Mouse (Mus musculus): ENCODE data around the gene Vmn1r77. TPM values are rescaled to one million over a fixed set of nuclear protein-coding genes. Genes with fewer than 3 reads are reported as not detected.
"Not testable (repeated sequence)": the region's sequence is repeated elsewhere in the genome, so short reads cannot be mapped to it uniquely, and the experiment has no call there.

Gene Vmn1r77
- total RNA-seq (2014; rRNA removed; ENCODE audit: low replicate concordance) (not detected in 2 replicates), polyA plus RNA-seq (2015; fragmentation: Nextera tagmentation; extraction: Ambion mirVana) (not detected in 2 replicates)

GRCm38 (mm10) chr7:12036452-12036851, at the start of gene Vmn1r77:
Gene Vmn1r77, plus strand, starts transcription at chr7:12036752.
- not testable (repeated sequence) for H3K27me3 ChIP-seq (ENCODE audit: control insufficient read depth, insufficient read depth, low read length); H3K9ac ChIP-seq (replicated peaks; ENCODE audit: low read depth, low read length); H3K4me3 ChIP-seq (ENCODE audit: low read depth, low read length); H3K9me3 ChIP-seq (replicated peaks; ENCODE audit: control insufficient read depth, low read length); ATAC-seq (ENCODE audit: insufficient read depth, low read depth); H3K36me3 ChIP-seq (replicated peaks; ENCODE audit: control insufficient read depth, insufficient read depth, low read length); DNase-seq (ENCODE audit: low spot score); H3K27ac ChIP-seq (ENCODE audit: low read depth); H3K4me2 ChIP-seq (ENCODE audit: low read depth, low read length); H3K4me1 ChIP-seq (ENCODE audit: control insufficient read depth, insufficient read depth)

GRCm38 (mm10) chr7:12011491-12011890, 25.1 kb upstream of the Vmn1r77 start:
- H3K9ac ChIP-seq (replicated peaks; ENCODE audit: low read depth, low read length); H3K36me3 ChIP-seq (replicated peaks; ENCODE audit: control insufficient read depth, insufficient read depth, low read length); ATAC-seq (ENCODE audit: insufficient read depth, low read depth); H3K4me2 ChIP-seq (ENCODE audit: low read depth, low read length); H3K4me3 ChIP-seq (ENCODE audit: low read depth, low read length); DNase-seq (ENCODE audit: low spot score); H3K27me3 ChIP-seq (ENCODE audit: control insufficient read depth, insufficient read depth, low read length); H3K27ac ChIP-seq (ENCODE audit: low read depth); H3K4me1 ChIP-seq (ENCODE audit: control insufficient read depth, insufficient read depth): not testable (repeated sequence)
- peaks cover 49% of the 10 kb centered on the region for H3K9me3 ChIP-seq (replicated peaks; ENCODE audit: control insufficient read depth, low read length)
- 91% methylated on average over 5 of the region's 5 CpGs for WGBS

DNA sequence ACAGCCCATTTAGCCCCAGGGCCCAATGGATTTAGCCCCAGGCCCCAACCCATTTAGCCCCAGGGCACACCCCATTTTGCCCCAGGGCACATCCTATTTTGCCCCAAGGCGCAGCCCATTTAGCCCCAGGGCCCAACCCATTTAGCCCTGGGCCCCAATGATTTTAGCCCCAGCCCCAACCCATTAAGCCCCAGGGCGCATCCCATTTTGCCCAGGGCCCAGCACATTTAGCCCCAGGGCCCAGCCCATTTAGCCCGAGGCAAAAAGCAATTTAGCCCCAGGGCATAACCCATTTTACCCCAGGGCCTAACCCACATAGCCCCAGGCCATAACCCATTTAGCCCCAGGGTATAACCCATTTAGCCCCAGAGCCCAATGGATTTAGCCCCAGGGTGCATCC, 24.2 kb upstream of the Vmn1r77 start:
- not testable (repeated sequence) for H3K4me1 ChIP-seq (ENCODE audit: control insufficient read depth, insufficient read depth); ATAC-seq (ENCODE audit: insufficient read depth, low read depth); H3K4me3 ChIP-seq (ENCODE audit: low read depth, low read length); H3K27me3 ChIP-seq (ENCODE audit: control insufficient read depth, insufficient read depth, low read length); H3K27ac ChIP-seq (ENCODE audit: low read depth); DNase-seq (ENCODE audit: low spot score); H3K4me2 ChIP-seq (ENCODE audit: low read depth, low read length); H3K36me3 ChIP-seq (replicated peaks; ENCODE audit: control insufficient read depth, insufficient read depth, low read length); H3K9ac ChIP-seq (replicated peaks; ENCODE audit: low read depth, low read length)
- H3K9me3 ChIP-seq (replicated peaks; ENCODE audit: control insufficient read depth, low read length): peaks cover 57% of the 10 kb centered on the region
- 85% methylated on average over 3 of the region's 3 CpGs for WGBS

- no peaks in the 10 kb centered on the region for H3K27me3 ChIP-seq (ENCODE audit: control insufficient read depth, insufficient read depth, low read length)
- H3K4me2 ChIP-seq (ENCODE audit: low read depth, low read length): no peak overlapping the region
- no peak for ATAC-seq (ENCODE audit: insufficient read depth, low read depth)
- no peak overlapping the region for H3K4me3 ChIP-seq (ENCODE audit: low read depth, low read length)
- peaks cover 59% of the 10 kb centered on the region for H3K9me3 ChIP-seq (replicated peaks; ENCODE audit: control insufficient read depth, low read length)
- no peaks in the 10 kb centered on the region for H3K36me3 ChIP-seq (replicated peaks; ENCODE audit: control insufficient read depth, insufficient read depth, low read length)
- no peaks in the 10 kb centered on the region for H3K4me1 ChIP-seq (ENCODE audit: control insufficient read depth, insufficient read depth)
- no peak for DNase-seq (ENCODE audit: low spot score)
- no peak overlapping the region for H3K9ac ChIP-seq (replicated peaks; ENCODE audit: low read depth, low read length)
- TF ChIP-seq EP300 (IDR thresholded peaks at IDR 0.05; ENCODE audit: low read depth) (no peak), CTCF (IDR thresholded peaks at IDR 0.05; ENCODE audit: low read depth) (no peak)
- no peak overlapping the region for H3K27ac ChIP-seq (ENCODE audit: low read depth)
- 74% methylated on average over 4 of the region's 4 CpGs for WGBS
Observed at GRCm38 (mm10) chr7:12013106-12013505, 23.4 kb upstream of the Vmn1r77 start.

DNA sequence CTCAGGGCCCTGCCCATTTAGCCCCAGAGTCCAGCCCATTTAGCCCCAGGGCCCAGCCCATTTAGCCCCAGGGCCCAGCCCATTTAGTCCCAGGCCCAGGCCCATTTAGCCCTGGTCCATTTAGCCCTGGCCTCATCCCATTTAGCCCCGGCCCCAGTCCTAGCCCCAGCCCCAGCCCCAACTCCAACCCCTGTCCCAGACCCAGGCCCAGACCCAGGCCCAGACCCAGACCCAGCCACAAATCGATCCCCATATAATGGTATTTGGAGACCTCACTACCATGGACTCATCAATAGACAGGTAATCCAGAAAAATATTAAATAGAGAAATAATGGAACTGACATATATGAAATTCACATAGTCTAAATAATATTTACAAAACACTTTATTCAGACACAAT, 18.7 kb upstream of the Vmn1r77 start:
- not testable (repeated sequence) for H3K4me2 ChIP-seq (ENCODE audit: low read depth, low read length); H3K4me1 ChIP-seq (ENCODE audit: control insufficient read depth, insufficient read depth); H3K9ac ChIP-seq (replicated peaks; ENCODE audit: low read depth, low read length); H3K27ac ChIP-seq (ENCODE audit: low read depth); H3K27me3 ChIP-seq (ENCODE audit: control insufficient read depth, insufficient read depth, low read length); DNase-seq (ENCODE audit: low spot score); H3K36me3 ChIP-seq (replicated peaks; ENCODE audit: control insufficient read depth, insufficient read depth, low read length); ATAC-seq (ENCODE audit: insufficient read depth, low read depth); H3K4me3 ChIP-seq (ENCODE audit: low read depth, low read length)
- peaks cover 46% of the 10 kb centered on the region for H3K9me3 ChIP-seq (replicated peaks; ENCODE audit: control insufficient read depth, low read length)
- WGBS: 68% methylated on average over 2 of the region's 2 CpGs

DNA sequence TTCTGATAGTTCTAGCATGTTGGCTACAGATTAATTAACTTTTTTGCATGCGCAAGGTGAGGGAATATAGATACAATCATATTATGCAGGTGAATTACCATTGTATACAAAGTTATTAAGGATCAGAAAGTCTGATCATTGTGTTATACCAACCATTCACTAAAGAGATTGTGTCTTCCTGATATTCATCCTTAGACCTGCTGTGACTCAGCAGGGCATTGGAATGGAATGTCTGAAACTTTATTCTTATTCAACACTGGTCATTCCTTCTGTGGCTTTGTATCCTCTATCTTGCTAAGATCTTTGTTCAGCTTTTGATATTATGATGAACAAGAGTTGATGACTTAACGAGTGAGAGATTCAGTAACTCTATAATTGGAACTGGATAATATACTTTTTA, 4.1 kb downstream of the Vmn1r77 start:
- no peaks in the 10 kb centered on the region for H3K9me3 ChIP-seq (replicated peaks; ENCODE audit: control insufficient read depth, low read length)
- ATAC-seq (ENCODE audit: insufficient read depth, low read depth): no peak
- no peak for DNase-seq (ENCODE audit: low spot score)
- H3K27ac ChIP-seq (ENCODE audit: low read depth): no peak overlapping the region
- H3K4me2 ChIP-seq (ENCODE audit: low read depth, low read length): no peak overlapping the region
- no peak overlapping the region for H3K9ac ChIP-seq (replicated peaks; ENCODE audit: low read depth, low read length)
- TF ChIP-seq EP300 (IDR thresholded peaks at IDR 0.05; ENCODE audit: low read depth): no peak
- no peak for TF ChIP-seq CTCF (IDR thresholded peaks at IDR 0.05; ENCODE audit: low read depth)
- H3K36me3 ChIP-seq (replicated peaks; ENCODE audit: control insufficient read depth, insufficient read depth, low read length): no peaks in the 10 kb centered on the region
- no peaks in the 10 kb centered on the region for H3K4me1 ChIP-seq (ENCODE audit: control insufficient read depth, insufficient read depth)
- no peaks in the 10 kb centered on the region for H3K27me3 ChIP-seq (ENCODE audit: control insufficient read depth, insufficient read depth, low read length)
- H3K4me3 ChIP-seq (ENCODE audit: low read depth, low read length): no peak overlapping the region
- 64% methylated on average over 2 of the region's 2 CpGs for WGBS

Other genes with a start within 250 kb of the Vmn1r77 start
- gene Vmn1r74, start 202.8 kb upstream of the Vmn1r77 start, total RNA-seq (2014; rRNA removed; ENCODE audit: low replicate concordance): not detected in 2 replicates
- gene Vmn1r74, start 202.8 kb upstream of the Vmn1r77 start, polyA plus RNA-seq (2015; fragmentation: Nextera tagmentation; extraction: Ambion mirVana): not detected in 2 replicates
- gene Vmn1r75, start 162.1 kb upstream of the Vmn1r77 start, total RNA-seq (2014; rRNA removed; ENCODE audit: low replicate concordance): not detected in 2 replicates
- gene Vmn1r75, start 162.1 kb upstream of the Vmn1r77 start, polyA plus RNA-seq (2015; fragmentation: Nextera tagmentation; extraction: Ambion mirVana): not detected in 2 replicates
- gene Vmn1r76, start 98.5 kb upstream of the Vmn1r77 start, total RNA-seq (2014; rRNA removed; ENCODE audit: low replicate concordance): not detected in 2 replicates
- gene Vmn1r76, start 98.5 kb upstream of the Vmn1r77 start, polyA plus RNA-seq (2015; fragmentation: Nextera tagmentation; extraction: Ambion mirVana): not detected in 2 replicates
- not detected in 2 replicates for gene Vmn1r78, start 113.5 kb downstream of the Vmn1r77 start, total RNA-seq (2014; rRNA removed; ENCODE audit: low replicate concordance)
- not detected in 2 replicates for gene Vmn1r78, start 113.5 kb downstream of the Vmn1r77 start, polyA plus RNA-seq (2015; fragmentation: Nextera tagmentation; extraction: Ambion mirVana)
- not detected in 2 replicates for gene Vmn1r79, start 134.5 kb downstream of the Vmn1r77 start, total RNA-seq (2014; rRNA removed; ENCODE audit: low replicate concordance)
- gene Vmn1r79, start 134.5 kb downstream of the Vmn1r77 start, polyA plus RNA-seq (2015; fragmentation: Nextera tagmentation; extraction: Ambion mirVana): not detected in 2 replicates
- gene Vmn1r80, start 152.5 kb downstream of the Vmn1r77 start, total RNA-seq (2014; rRNA removed; ENCODE audit: low replicate concordance): not detected in 2 replicates
- not detected in 2 replicates for gene Vmn1r80, start 152.5 kb downstream of the Vmn1r77 start, polyA plus RNA-seq (2015; fragmentation: Nextera tagmentation; extraction: Ambion mirVana)
- gene Vmn1r81, start 231.5 kb downstream of the Vmn1r77 start, total RNA-seq (2014; rRNA removed; ENCODE audit: low replicate concordance): not detected in 2 replicates
- gene Vmn1r81, start 231.5 kb downstream of the Vmn1r77 start, polyA plus RNA-seq (2015; fragmentation: Nextera tagmentation; extraction: Ambion mirVana): not detected in 2 replicates